Mouse (Mus musculus) CH12.LX (cell line): ENCODE data around the gene Aqr.

Experiments used
- CTCF ChIP-seq, 2 experiments: IDR thresholded peaks in 1 of 2; conservative IDR thresholded peaks in 1 of 2; 2 replicates each; pipeline ENCODE4 v1.5.1; 2011 to 2012; ENCODE audit warnings: low read depth in 2 of 2, low read length in 2 of 2, improper control_type of control experiment in 1 of 2, inconsistent platforms in 1 of 2, mild to moderate bottlenecking in 1 of 2, moderate library complexity in 1 of 2
- E2F4 ChIP-seq: IDR thresholded peaks from 2 replicates; pipeline ENCODE4 v1.6.1; 2011; ENCODE audit warnings: low read depth, low read length, improper control_type of control experiment; ENCODE audit not compliant: insufficient replicate concordance
- MAX ChIP-seq: IDR thresholded peaks from 2 replicates; pipeline ENCODE4 v1.6.1; 2011; ENCODE audit warnings: low read length, improper control_type of control experiment
- MXI1 ChIP-seq: IDR thresholded peaks from 2 replicates; pipeline ENCODE4 v1.6.1; 2011; ENCODE audit warnings: mild to moderate bottlenecking, low read depth, low read length, improper control_type of control experiment
- POLR2A ChIP-seq: IDR thresholded peaks from 2 replicates; pipeline ENCODE4 v1.6.1; 2011; ENCODE audit warnings: low read depth, mild to moderate bottlenecking, improper control_type of control experiment, low read length
- USF2 ChIP-seq: conservative IDR thresholded peaks from 2 replicates; pipeline ENCODE4 v1.6.1; 2011; ENCODE audit warnings: low read depth, low read length, improper control_type of control experiment

- TF ChIP-seq CTCF (conservative IDR thresholded peaks at IDR 0.05 in 1 of 2, IDR thresholded peaks at IDR 0.05 in 1 of 2; ENCODE audit: low read depth in 2 of 2, low read length in 2 of 2) (no peak), USF2 (no peak), MAX (no peak), E2F4 (no peak), MXI1 (no peak), POLR2A (no peak)
These were observed 41.8 kb upstream of the Aqr start for GRCm38 (mm10) chr2:114228672-114229071.
